Mouse (Mus musculus) megakaryocyte, embryonic 14.5 days (primary cell): ENCODE results near the gene Mrps18b.

Experiments used
- FLI1 ChIP-seq: IDR thresholded peaks from 2 replicates; pipeline ENCODE4 v1.6.1; 2012; ENCODE audit warnings: low read length, inconsistent platforms, mixed read lengths
- GATA1 ChIP-seq: IDR thresholded peaks from 3 replicates; pipeline ENCODE4 v1.6.1; 2012; ENCODE audit warnings: mixed read lengths, low read length, inconsistent platforms, borderline replicate concordance

- TF ChIP-seq FLI1 (no peak), GATA1 (no peak)
Measured at GRCm38 (mm10) chr17:35909186-35909918, 6.8 kb downstream of the Mrps18b start.
